Mouse (Mus musculus) stomach, postnatal 0 days (tissue): ENCODE measurements around the gene Lrrc37a. TPM values are rescaled to one million over a fixed set of nuclear protein-coding genes. Genes with fewer than 3 reads are reported as not detected.

ENCODE experiments used
- ATAC-seq: fragments of 200-750 bp; cut with Nextera tagmentation; 2 replicates; pipeline ENCODE4 v1.8.0; 2017; ENCODE audit not compliant: low FRiP score, low TSS enrichment
- DNase-seq: peaks from one replicate; pipeline ENCODE4 v3.0.0-alpha.2; 2016; ENCODE audit warnings: low spot score
- H3K27ac ChIP-seq: fragments of 300-500 bp; sonication (generic); replicated peaks from 2 replicates; pipeline ENCODE4 v1.5.1; 2014; ENCODE audit warnings: mild to moderate bottlenecking, control low read depth
- H3K27me3 ChIP-seq: fragments of 300-500 bp; sonication (generic); 2 replicates; pipeline ENCODE4 v1.6.1; 2014; ENCODE audit warnings: low read length; ENCODE audit not compliant: control insufficient read depth, insufficient read depth
- H3K36me3 ChIP-seq: fragments of 300-500 bp; sonication (generic); 2 replicates; pipeline ENCODE4 v1.6.1; 2014; ENCODE audit warnings: low read length, mixed read lengths; ENCODE audit not compliant: control insufficient read depth, insufficient read depth
- H3K4me1 ChIP-seq: fragments of 300-500 bp; sonication (generic); replicated peaks from 2 replicates; pipeline ENCODE4 v1.6.1; 2014; ENCODE audit warnings: antibody characterized with exemption; ENCODE audit not compliant: control insufficient read depth, insufficient read depth
- H3K4me2 ChIP-seq: fragments of 300-500 bp; sonication (generic); replicated peaks from 2 replicates; pipeline ENCODE4 v1.6.1; 2014; ENCODE audit warnings: low read depth, mild to moderate bottlenecking, control low read depth, moderate library complexity
- H3K4me3 ChIP-seq: fragments of 300-500 bp; sonication (generic); 2 replicates; pipeline ENCODE4 v1.5.1; 2014; ENCODE audit warnings: low read depth, low read length, control low read depth
- H3K9ac ChIP-seq: fragments of 300-500 bp; sonication (generic); 2 replicates; pipeline ENCODE4 v1.6.1; 2014; ENCODE audit warnings: mild to moderate bottlenecking, low read length, control low read depth, mixed read lengths
- H3K9me3 ChIP-seq: fragments of 300-500 bp; sonication (generic); 2 replicates; pipeline ENCODE4 v1.6.1; 2016; ENCODE audit warnings: low read length; ENCODE audit not compliant: control insufficient read depth
- CTCF ChIP-seq: IDR thresholded peaks from 2 replicates; pipeline ENCODE4 v1.5.1; 2016; ENCODE audit warnings: antibody characterized with exemption, low read depth, mild to moderate bottlenecking, moderate library complexity
- EP300 ChIP-seq: optimal IDR thresholded peaks from 2 replicates; pipeline ENCODE3; 2016; ENCODE audit warnings: antibody characterized with exemption
- WGBS: fragments of 180-500 bp; shearing (Covaris S2); extraction: QIAGEN DNeasy Blood & Tissue Kit; methylation state at CpG from one replicate; pipeline ENCODE4 v1.1.7; 2014; 5-methylcytosine and 5-hydroxymethylcytosine counted together
- polyA plus RNA-seq: library from polyadenylated mRNA; unstranded; fragments of >200 nt; fragmentation: Nextera tagmentation; extraction: Ambion mirVana; gene quantifications from 2 replicates; pipeline ENCODE4 v1.2.1, GENCODE M21; 2015

Gene Lrrc37a
- polyA plus RNA-seq, 1 experiment from 2014 or later: not detected

GRCm38 (mm10) chr11:103405814-103406213 is 98.6 kb downstream of the Lrrc37a start:
- Histone ChIP-seq H3K9me3 (no peaks in the 10 kb centered on the region), H3K36me3 (no peaks in the 10 kb centered on the region), H3K27ac (no peak overlapping the region), H3K4me1 (no peaks in the 10 kb centered on the region), H3K9ac (no peak overlapping the region), H3K4me3 (no peak overlapping the region), H3K4me2 (no peak overlapping the region), H3K27me3 (no peaks in the 10 kb centered on the region)
- DNase-seq (no peak), ATAC-seq (no peak)
- TF ChIP-seq CTCF: no peak
- TF ChIP-seq EP300: no peak
- 74% methylated on average over 1 of the region's 1 CpGs for WGBS

- Histone ChIP-seq H3K27ac (no peak overlapping the region), H3K4me1 (no peaks in the 10 kb centered on the region), H3K27me3 (no peaks in the 10 kb centered on the region), H3K9me3 (no peaks in the 10 kb centered on the region), H3K4me2 (no peak overlapping the region), H3K4me3 (no peak overlapping the region), H3K36me3 (no peaks in the 10 kb centered on the region), H3K9ac (no peak overlapping the region)
- no peak for DNase-seq
- ATAC-seq: no peak
- TF ChIP-seq CTCF: no peak
- TF ChIP-seq EP300: no peak
Measured at GRCm38 (mm10) chr11:103404618-103405017, 99.8 kb downstream of the Lrrc37a start.

DNA sequence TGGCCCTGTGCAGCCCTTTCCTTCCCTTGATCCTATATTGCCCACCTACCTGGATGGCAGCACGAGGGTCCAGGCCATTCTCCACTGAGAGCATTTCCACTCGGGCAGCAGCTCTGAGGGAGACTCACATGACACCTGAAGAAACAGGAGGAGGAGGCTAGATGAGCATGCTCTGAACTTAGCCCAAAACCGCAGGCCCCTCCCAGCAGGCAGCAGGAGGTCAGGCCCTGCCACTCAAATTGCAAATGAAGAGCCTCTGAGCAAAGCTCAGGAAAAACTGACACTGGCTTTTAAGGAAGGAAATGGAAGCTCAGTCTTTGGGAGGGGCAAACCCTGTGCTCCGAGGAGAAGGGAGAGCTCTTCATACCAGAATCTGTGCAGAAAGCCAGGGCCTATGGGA is 100.6 kb downstream of the Lrrc37a start:
- Histone ChIP-seq H3K4me1 (no peaks in the 10 kb centered on the region), H3K4me3 (no peak overlapping the region), H3K36me3 (no peaks in the 10 kb centered on the region), H3K27ac (no peak overlapping the region), H3K9me3 (no peaks in the 10 kb centered on the region), H3K27me3 (no peaks in the 10 kb centered on the region), H3K4me2 (no peak overlapping the region), H3K9ac (no peak overlapping the region)
- no peak for ATAC-seq
- 59% methylated on average over 4 of the region's 4 CpGs for WGBS
- DNase-seq: no peak
- TF ChIP-seq EP300 (no peak), CTCF (no peak)

GRCm38 (mm10) chr11:103402738-103403137 is 101.7 kb downstream of the Lrrc37a start:
- TF ChIP-seq CTCF (no peak), EP300 (no peak)
- H3K27me3 ChIP-seq: no peaks in the 10 kb centered on the region
- H3K36me3 ChIP-seq: no peaks in the 10 kb centered on the region
- no peaks in the 10 kb centered on the region for H3K4me1 ChIP-seq
- H3K27ac ChIP-seq: no peak overlapping the region
- H3K4me3 ChIP-seq: no peak overlapping the region
- ATAC-seq (no peak), DNase-seq (no peak)
- no peaks in the 10 kb centered on the region for H3K9me3 ChIP-seq
- 84% methylated on average over 5 of the region's 5 CpGs for WGBS
- H3K9ac ChIP-seq: no peak overlapping the region
- H3K4me2 ChIP-seq: no peak overlapping the region

DNA sequence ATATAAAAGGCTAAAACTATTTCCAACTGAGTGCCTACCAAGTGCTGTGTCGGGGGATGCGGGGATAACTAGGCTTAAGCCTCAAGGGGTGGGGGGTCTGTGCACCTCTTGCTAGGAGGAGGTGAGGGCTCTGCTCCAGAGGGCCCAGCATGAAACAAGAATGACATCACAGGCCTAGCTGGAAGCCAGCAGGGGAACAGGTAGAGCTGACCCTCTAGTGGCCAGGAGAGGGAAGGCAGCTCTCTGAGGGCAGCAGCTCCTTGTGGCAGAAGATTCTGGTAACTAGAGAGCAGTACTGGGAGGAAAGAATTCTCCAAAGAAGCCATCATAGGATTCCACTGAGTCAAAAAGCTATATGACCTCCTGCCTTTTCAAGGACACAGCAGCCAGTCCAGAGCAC is 102.2 kb downstream of the Lrrc37a start:
- Histone ChIP-seq H3K4me2 (no peak overlapping the region), H3K27me3 (no peaks in the 10 kb centered on the region), H3K4me3 (no peak overlapping the region), H3K36me3 (no peaks in the 10 kb centered on the region), H3K4me1 (no peaks in the 10 kb centered on the region), H3K27ac (no peak overlapping the region), H3K9ac (no peak overlapping the region), H3K9me3 (no peaks in the 10 kb centered on the region)
- ATAC-seq (peak; percentile 58), DNase-seq (peak; percentile 81)
- WGBS: 60% methylated on average over 2 of the region's 2 CpGs
- peak; percentile 83 for TF ChIP-seq CTCF
- no peak for TF ChIP-seq EP300

Other genes with a start within 250 kb of the Lrrc37a start
- 1.6 TPM in 2 replicates for gene Map3k14, start 237.1 kb downstream of the Lrrc37a start, polyA plus RNA-seq
- gene Arhgap27, start 140.9 kb downstream of the Lrrc37a start, polyA plus RNA-seq: 18.2 and 22.1 TPM in 2 replicates
- gene Plekhm1, start 91.9 kb downstream of the Lrrc37a start, polyA plus RNA-seq: 3.6 and 4.2 TPM in 2 replicates
- gene Gm884, start 116.5 kb upstream of the Lrrc37a start, polyA plus RNA-seq: not detected in 2 replicates
- gene Lyzl6, start 134.3 kb upstream of the Lrrc37a start, polyA plus RNA-seq: not detected in 2 replicates
- gene Rprml, start 145.0 kb upstream of the Lrrc37a start, polyA plus RNA-seq: 0.16 and 0.25 TPM in 2 replicates
- gene Gosr2, start 193.3 kb upstream of the Lrrc37a start, polyA plus RNA-seq: 58.7 and 60.4 TPM in 2 replicates
- not detected in 2 replicates for gene Wnt9b, start 245.2 kb upstream of the Lrrc37a start, polyA plus RNA-seq